Mouse (Mus musculus): Measurements from ENCODE around the gene Ddx17. TPM values are rescaled to one million over a fixed set of nuclear protein-coding genes. Genes with fewer than 3 reads are reported as not detected.

Ddx17 gene
- polyA plus RNA-seq, 1 experiment from 2014 or later: 78.6 TPM

- Histone ChIP-seq H3K36me3 (ENCODE audit: control insufficient read depth, insufficient read depth, low read length) (no peaks in the 10 kb centered on the region), H3K4me1 (replicated peaks; ENCODE audit: control insufficient read depth, insufficient read depth, low read length) (peaks cover 4% of the 10 kb centered on the region; the same call in 1 of the 2 replicates), H3K4me3 (ENCODE audit: low read depth, low read length) (peak overlapping the region; percentile 34), H3K9me3 (ENCODE audit: control insufficient read depth, low read length) (no peaks in the 10 kb centered on the region), H3K4me2 (ENCODE audit: low read length) (peak overlapping the region; percentile 64), H3K27ac (ENCODE audit: low read depth) (no peak overlapping the region), H3K27me3 (replicated peaks; ENCODE audit: control insufficient read depth, insufficient read depth, low read length) (peaks cover 79% of the 10 kb centered on the region), H3K9ac (ENCODE audit: low read length) (no peak overlapping the region)
- DNase-seq (ENCODE audit: low spot score) (peak; percentile 89), ATAC-seq (replicated peaks; ENCODE audit: low FRiP score, low TSS enrichment, low read depth) (peak; percentile 65; the same call in 1 of the 2 replicates)
- WGBS: 3% methylated on average over 61 of the region's 61 CpGs
Observed at GRCm38 (mm10) chr15:79511553-79512320, 34.8 kb downstream of the Ddx17 start.

DNA sequence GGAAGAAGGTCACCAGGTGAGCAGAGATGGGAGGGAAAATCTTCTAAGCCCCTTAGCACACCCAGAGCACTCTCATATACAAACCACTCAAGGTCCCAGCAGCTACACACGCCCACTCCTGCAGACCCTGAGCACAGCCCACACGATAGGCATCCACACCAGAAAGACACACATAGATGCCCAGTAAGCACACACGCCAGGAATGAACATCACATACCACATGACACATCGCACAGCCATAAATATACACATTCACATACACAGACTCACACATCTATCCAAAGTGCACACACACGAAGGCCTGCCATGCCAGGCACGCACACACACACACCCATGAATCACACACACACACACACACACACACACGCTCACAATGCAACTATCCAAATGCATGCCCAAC lies 36.1 kb downstream of the Ddx17 start:
- 78% methylated on average over 7 of the region's 7 CpGs for WGBS
- Histone ChIP-seq H3K27ac (ENCODE audit: low read depth) (no peak overlapping the region), H3K4me1 (replicated peaks; ENCODE audit: control insufficient read depth, insufficient read depth, low read length) (peaks cover 7% of the 10 kb centered on the region; the same call in 1 of the 2 replicates), H3K36me3 (ENCODE audit: control insufficient read depth, insufficient read depth, low read length) (no peaks in the 10 kb centered on the region), H3K4me3 (ENCODE audit: low read depth, low read length) (no peak overlapping the region), H3K9ac (ENCODE audit: low read length) (no peak overlapping the region), H3K27me3 (replicated peaks; ENCODE audit: control insufficient read depth, insufficient read depth, low read length) (peaks cover 81% of the 10 kb centered on the region), H3K4me2 (ENCODE audit: low read length) (no peak overlapping the region), H3K9me3 (ENCODE audit: control insufficient read depth, low read length) (no peaks in the 10 kb centered on the region)
- no peak for DNase-seq (ENCODE audit: low spot score)
- no peak for ATAC-seq (replicated peaks; ENCODE audit: low FRiP score, low TSS enrichment, low read depth)

- Histone ChIP-seq H3K36me3 (ENCODE audit: control insufficient read depth, insufficient read depth, low read length) (no peaks in the 10 kb centered on the region), H3K27me3 (replicated peaks; ENCODE audit: control insufficient read depth, insufficient read depth, low read length) (peaks cover 80% of the 10 kb centered on the region), H3K9ac (ENCODE audit: low read length) (no peak overlapping the region), H3K4me2 (ENCODE audit: low read length) (no peak overlapping the region), H3K9me3 (ENCODE audit: control insufficient read depth, low read length) (no peaks in the 10 kb centered on the region), H3K4me3 (ENCODE audit: low read depth, low read length) (no peak overlapping the region), H3K4me1 (replicated peaks; ENCODE audit: control insufficient read depth, insufficient read depth, low read length) (peaks cover 12% of the 10 kb centered on the region), H3K27ac (ENCODE audit: low read depth) (no peak overlapping the region)
- DNase-seq (ENCODE audit: low spot score) (no peak), ATAC-seq (replicated peaks; ENCODE audit: low FRiP score, low TSS enrichment, low read depth) (no peak)
- WGBS: 47% methylated on average over 6 of the region's 6 CpGs
Observed at GRCm38 (mm10) chr15:79509998-79510397, 36.5 kb downstream of the Ddx17 start.

GRCm38 (mm10) chr15:79507055-79507828 lies 39.3 kb downstream of the Ddx17 start:
- peaks cover 82% of the 10 kb centered on the region for H3K27me3 ChIP-seq (replicated peaks; ENCODE audit: control insufficient read depth, insufficient read depth, low read length)
- H3K9ac ChIP-seq (ENCODE audit: low read length): no peak overlapping the region
- ATAC-seq (replicated peaks; ENCODE audit: low FRiP score, low TSS enrichment, low read depth) (no peak), DNase-seq (ENCODE audit: low spot score) (no peak)
- no peak overlapping the region for H3K4me3 ChIP-seq (ENCODE audit: low read depth, low read length)
- 46% methylated on average over 31 of the region's 31 CpGs for WGBS
- H3K27ac ChIP-seq (ENCODE audit: low read depth): no peak overlapping the region
- no peak overlapping the region for H3K4me2 ChIP-seq (ENCODE audit: low read length)
- H3K9me3 ChIP-seq (ENCODE audit: control insufficient read depth, low read length): no peaks in the 10 kb centered on the region
- peaks cover 14% of the 10 kb centered on the region for H3K4me1 ChIP-seq (replicated peaks; ENCODE audit: control insufficient read depth, insufficient read depth, low read length)
- H3K36me3 ChIP-seq (ENCODE audit: control insufficient read depth, insufficient read depth, low read length): no peaks in the 10 kb centered on the region

GRCm38 (mm10) chr15:79506460-79506859 lies 40.1 kb downstream of the Ddx17 start:
- peaks cover 10% of the 10 kb centered on the region for H3K4me1 ChIP-seq (replicated peaks; ENCODE audit: control insufficient read depth, insufficient read depth, low read length)
- H3K27ac ChIP-seq (ENCODE audit: low read depth): no peak overlapping the region
- DNase-seq (ENCODE audit: low spot score): no peak
- no peak for ATAC-seq (replicated peaks; ENCODE audit: low FRiP score, low TSS enrichment, low read depth)
- H3K36me3 ChIP-seq (ENCODE audit: control insufficient read depth, insufficient read depth, low read length): no peaks in the 10 kb centered on the region
- no peak overlapping the region for H3K4me3 ChIP-seq (ENCODE audit: low read depth, low read length)
- H3K9me3 ChIP-seq (ENCODE audit: control insufficient read depth, low read length): no peaks in the 10 kb centered on the region
- peaks cover 86% of the 10 kb centered on the region for H3K27me3 ChIP-seq (replicated peaks; ENCODE audit: control insufficient read depth, insufficient read depth, low read length)
- WGBS: 31% methylated on average over 7 of the region's 7 CpGs
- no peak overlapping the region for H3K4me2 ChIP-seq (ENCODE audit: low read length)
- H3K9ac ChIP-seq (ENCODE audit: low read length): no peak overlapping the region

DNA sequence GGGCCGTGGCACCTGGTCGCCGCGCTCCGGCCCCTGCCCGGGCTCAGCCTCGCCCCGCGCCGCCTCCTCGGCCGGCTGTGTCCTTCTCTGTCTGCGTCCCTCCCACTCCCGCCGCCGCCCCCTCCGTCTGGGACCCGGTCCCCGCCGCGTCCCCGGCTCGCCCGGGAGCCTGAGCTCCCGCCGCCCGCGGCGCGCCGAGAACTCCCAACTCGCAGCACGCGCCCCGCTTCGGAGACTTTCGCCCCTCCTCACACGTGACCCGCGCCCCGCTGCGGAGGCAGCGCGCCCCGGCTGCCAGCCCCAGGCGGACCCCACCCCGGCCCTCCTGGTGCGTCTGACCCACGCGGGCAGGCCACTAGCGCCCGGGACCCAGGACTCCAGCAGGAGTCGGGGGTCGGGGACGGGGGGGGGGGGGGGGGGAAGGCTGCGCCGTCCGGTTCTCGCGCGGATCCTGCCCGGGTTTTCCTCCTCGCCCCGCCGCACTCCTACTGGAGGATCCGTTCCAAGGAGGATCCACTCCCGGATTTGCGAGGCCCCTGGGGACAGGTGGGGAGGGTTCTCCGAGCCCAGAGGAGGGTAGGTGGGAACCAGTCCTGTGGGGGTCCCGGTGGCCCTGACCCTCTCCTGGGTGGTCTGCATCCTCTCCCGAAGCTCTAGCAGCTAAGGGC lies 40.8 kb downstream of the Ddx17 start:
- H3K9ac ChIP-seq (ENCODE audit: low read length): peak overlapping the region; percentile 41
- no peaks in the 10 kb centered on the region for H3K9me3 ChIP-seq (ENCODE audit: control insufficient read depth, low read length)
- H3K4me3 ChIP-seq (ENCODE audit: low read depth, low read length): peak overlapping the region; percentile 50
- no peak overlapping the region for H3K27ac ChIP-seq (ENCODE audit: low read depth)
- ATAC-seq (replicated peaks; ENCODE audit: low FRiP score, low TSS enrichment, low read depth) (peak; percentile 63; the same call in 1 of the 2 replicates), DNase-seq (ENCODE audit: low spot score) (peak; percentile 92)
- H3K4me1 ChIP-seq (replicated peaks; ENCODE audit: control insufficient read depth, insufficient read depth, low read length): peaks cover 10% of the 10 kb centered on the region
- H3K36me3 ChIP-seq (ENCODE audit: control insufficient read depth, insufficient read depth, low read length): no peaks in the 10 kb centered on the region
- H3K4me2 ChIP-seq (ENCODE audit: low read length): peak overlapping the region; percentile 100
- WGBS: under 1% methylated on average over 65 of the region's 71 CpGs
- H3K27me3 ChIP-seq (replicated peaks; ENCODE audit: control insufficient read depth, insufficient read depth, low read length): peaks cover 84% of the 10 kb centered on the region

DNA sequence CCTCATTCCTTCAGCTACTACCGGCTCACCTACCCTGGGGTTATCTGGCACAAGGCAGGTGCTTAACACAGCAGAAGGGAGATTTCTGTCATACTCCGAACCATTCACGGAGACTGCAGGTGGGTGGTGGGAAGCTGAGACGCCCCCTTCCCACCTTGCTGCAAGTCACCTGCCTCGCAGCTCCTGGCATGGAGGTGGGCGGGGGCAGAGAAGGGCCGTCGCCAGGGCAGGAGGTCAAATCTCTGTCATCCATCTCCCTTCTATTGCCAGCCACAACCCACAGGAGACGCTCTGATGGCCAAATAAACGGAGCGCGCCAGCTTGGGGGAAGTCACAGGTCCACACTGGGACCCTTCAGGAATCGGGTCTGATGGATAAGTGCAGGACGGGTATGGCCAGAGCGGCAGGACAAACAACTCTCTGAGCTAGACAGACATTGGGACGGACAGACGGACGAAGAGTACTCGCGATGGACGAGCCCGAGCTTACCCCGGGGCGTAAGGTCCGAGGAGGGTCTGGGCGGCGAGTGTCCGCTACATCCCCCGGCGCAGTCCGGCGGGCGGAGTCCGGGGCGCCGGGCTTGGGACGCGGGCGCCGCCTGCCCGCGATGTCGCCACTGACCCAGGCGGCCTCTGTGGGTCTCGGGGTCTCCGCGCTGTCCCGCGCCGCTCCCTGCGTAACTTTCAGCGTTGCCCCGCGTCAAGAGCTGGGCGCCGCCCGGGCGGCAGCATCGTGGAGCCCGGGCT lies 41.7 kb downstream of the Ddx17 start, which contains the start of gene Kcnj4:
TSS of gene Kcnj4 (minus strand) at position 535 of the 746 bp plus-strand sequence.
- Histone ChIP-seq H3K27ac (ENCODE audit: low read depth) (no peak within 1 kb of the TSS), H3K4me2 (ENCODE audit: low read length) (peak within 1 kb of the TSS; percentile 100), H3K4me3 (ENCODE audit: low read depth, low read length) (peak within 1 kb of the TSS; percentile 50), H3K36me3 (ENCODE audit: control insufficient read depth, insufficient read depth, low read length) (no peaks in the 10 kb centered on the region), H3K4me1 (replicated peaks; ENCODE audit: control insufficient read depth, insufficient read depth, low read length) (peaks cover 10% of the 10 kb centered on the region), H3K9ac (ENCODE audit: low read length) (peak within 1 kb of the TSS; percentile 41), H3K9me3 (ENCODE audit: control insufficient read depth, low read length) (no peaks in the 10 kb centered on the region), H3K27me3 (replicated peaks; ENCODE audit: control insufficient read depth, insufficient read depth, low read length) (peaks cover 82% of the 10 kb centered on the region)
- WGBS: 2% methylated on average over 57 of the region's 60 CpGs
- DNase-seq (ENCODE audit: low spot score) (peak; percentile 74), ATAC-seq (replicated peaks; ENCODE audit: low FRiP score, low TSS enrichment, low read depth) (no peak; the same call in 1 of the 2 replicates)

- no peak for DNase-seq (ENCODE audit: low spot score)
- Histone ChIP-seq H3K4me3 (ENCODE audit: low read depth, low read length) (no peak overlapping the region), H3K9me3 (ENCODE audit: control insufficient read depth, low read length) (no peaks in the 10 kb centered on the region), H3K27ac (ENCODE audit: low read depth) (no peak overlapping the region), H3K27me3 (replicated peaks; ENCODE audit: control insufficient read depth, insufficient read depth, low read length) (peaks cover 75% of the 10 kb centered on the region), H3K9ac (ENCODE audit: low read length) (no peak overlapping the region), H3K4me1 (replicated peaks; ENCODE audit: control insufficient read depth, insufficient read depth, low read length) (peaks cover 10% of the 10 kb centered on the region), H3K4me2 (ENCODE audit: low read length) (no peak overlapping the region), H3K36me3 (ENCODE audit: control insufficient read depth, insufficient read depth, low read length) (no peaks in the 10 kb centered on the region)
- WGBS: 73% methylated on average over 5 of the region's 5 CpGs
- ATAC-seq (replicated peaks; ENCODE audit: low FRiP score, low TSS enrichment, low read depth): no peak
Observed at GRCm38 (mm10) chr15:79503438-79503837, 43.1 kb downstream of the Ddx17 start.
